Mouse (Mus musculus) WW6 (cell line): Measurements from ENCODE around the gene Olfr239.
"Not testable (repeated sequence)": the region's sequence is repeated elsewhere in the genome, so short reads cannot be mapped to it uniquely, and the experiment has no call there.

Experiments
- DNase-seq: peaks from one replicate; pipeline ENCODE4 v3.0.0-alpha.2; 2013; ENCODE audit warnings: low read depth, low spot score

The Olfr239 gene

GRCm38 (mm10) chr17:33191002-33191401, at the start of gene Olfr239:
Gene Olfr239, plus strand, starts transcription at chr17:33191302.
- not testable (repeated sequence) for DNase-seq

DNA sequence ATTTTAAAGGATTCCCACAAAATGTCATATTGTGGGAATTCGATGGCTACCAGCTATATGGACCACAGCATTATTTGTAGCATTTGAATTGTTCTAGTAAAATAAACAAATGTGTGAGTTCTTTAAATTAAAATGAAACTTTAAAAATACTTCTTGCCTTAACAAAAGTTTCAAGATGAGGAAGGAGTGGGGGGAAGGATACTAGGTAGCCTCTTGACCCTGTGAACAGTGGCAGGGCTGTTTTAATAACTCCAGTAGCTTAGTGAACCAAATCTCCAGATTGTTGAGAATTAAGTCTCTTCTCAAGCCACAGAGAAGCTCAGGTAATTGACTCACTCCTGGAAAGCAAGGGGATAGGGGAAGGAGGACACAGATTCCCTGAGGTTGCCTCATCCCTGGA, 23.0 kb upstream of the Olfr239 start, which contains the start of gene Olfr55:
TSS of gene Olfr55 (plus strand) at position 301 of the 400 bp plus-strand sequence.
- DNase-seq, result not testable (repeated sequence)

DNA sequence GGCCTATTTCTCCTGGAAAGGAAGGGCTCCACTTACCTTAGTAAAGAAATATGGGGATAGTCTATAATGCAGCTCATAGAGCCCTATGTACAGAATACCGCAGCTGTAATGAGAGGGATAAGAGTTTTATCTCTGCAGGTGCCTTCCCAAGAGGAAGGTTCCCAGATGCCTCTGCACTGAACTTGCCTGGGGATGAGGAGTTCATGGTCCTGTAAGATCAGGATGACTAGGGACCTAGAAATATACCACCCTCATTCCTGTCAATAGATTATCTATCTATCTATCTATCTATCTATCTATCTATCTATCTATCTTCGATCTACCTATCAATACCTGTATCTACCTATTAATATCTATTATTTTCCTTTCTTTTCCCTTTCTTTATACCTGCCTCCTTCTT, 30.5 kb downstream of the Olfr239 start, which contains the start of gene Olfr1564:
TSS of gene Olfr1564 (minus strand) at position 101 of the 400 bp plus-strand sequence.
- no peak for DNase-seq

DNA sequence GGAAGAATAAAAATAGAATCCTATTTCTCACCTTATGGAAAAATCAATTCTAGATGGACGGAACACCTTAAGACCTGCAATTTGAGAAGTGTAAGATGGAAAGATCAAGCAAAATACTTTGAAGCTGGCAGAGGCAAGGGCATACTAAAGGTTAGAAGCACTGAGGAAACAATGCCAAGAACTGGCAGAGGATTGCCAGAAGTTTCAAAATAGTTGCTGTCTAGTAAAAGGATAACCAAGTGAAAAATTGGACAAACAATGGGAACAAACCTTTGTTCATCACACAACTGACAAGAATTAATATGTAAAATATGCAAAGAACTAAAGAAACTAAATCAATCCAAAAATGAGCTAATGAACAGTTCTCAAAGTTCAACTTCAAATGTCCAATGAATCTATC, 45.5 kb downstream of the Olfr239 start:
- not testable (repeated sequence) for DNase-seq
